Comparison of ENCODE assay signal across 13 mouse cellular contexts in genomic region chr16:16965149-16965548, GRCm38 (mm10).
"Had no signal": no experiment of that assay in that cellular context is flagged by ENCODE, and none has a peak within 500 bp of the region (broad histone marks: within the 10 kb centered on the region; RNA-seq: fewer than 3 reads in every experiment).

No protein-coding gene starts in this region.

- H3K27me3 ChIP-seq: limb, embryonic 12.5 days; lung, embryonic 15.5 days; midbrain, embryonic 15.5 days; neural tube, embryonic 12.5 days had no signal

- H3K36me3 ChIP-seq: limb, embryonic 12.5 days; lung, embryonic 15.5 days; midbrain, embryonic 10.5 days; midbrain, embryonic 15.5 days; neural tube, embryonic 12.5 days had no signal

- H3K9me3 ChIP-seq: limb, embryonic 12.5 days; lung, embryonic 15.5 days; midbrain, embryonic 10.5 days; midbrain, embryonic 15.5 days; neural tube, embryonic 12.5 days had no signal

- H3K9ac ChIP-seq: limb, embryonic 12.5 days; lung, embryonic 15.5 days; midbrain, embryonic 15.5 days; neural tube, embryonic 12.5 days had no signal

- H3K4me1 ChIP-seq: limb, embryonic 12.5 days; lung, embryonic 15.5 days; midbrain, embryonic 10.5 days; midbrain, embryonic 15.5 days; neural tube, embryonic 12.5 days had no signal

- DNase-seq: kidney, adult 2 months; kidney, postnatal 36 days; layer of hippocampus, adult 9-11 months; lung, postnatal 14 days; right cerebral cortex, postnatal 4 days; thymus, postnatal 36 days had no signal

- H3K4me3 ChIP-seq: limb, embryonic 12.5 days; lung, embryonic 15.5 days; midbrain, embryonic 10.5 days; midbrain, embryonic 15.5 days; neural tube, embryonic 12.5 days had no signal

- ATAC-seq: intestine, embryonic 16.5 days; midbrain, embryonic 15.5 days had no signal

- H3K27ac ChIP-seq: kidney, postnatal 0 days; limb, embryonic 12.5 days; lung, embryonic 15.5 days; midbrain, embryonic 10.5 days; midbrain, embryonic 15.5 days; neural tube, embryonic 12.5 days had no signal

- H3K4me2 ChIP-seq: limb, embryonic 12.5 days; lung, embryonic 15.5 days; midbrain, embryonic 15.5 days; neural tube, embryonic 12.5 days had no signal
